Mouse (Mus musculus): ENCODE measurements around the gene Tceal7.
"Not testable (repeated sequence)": the region's sequence is repeated elsewhere in the genome, so short reads cannot be mapped to it uniquely, and the experiment has no call there.

Gene Tceal7

GRCm38 (mm10) chrX:136214729-136215677, at the start of gene Tceal7, which contains the start of gene Bex1:
Tceal7 (plus strand) TSS chrX:136214779.
Bex1 (minus strand) TSS chrX:136215513.
- not testable (repeated sequence) for DNase-seq

DNA sequence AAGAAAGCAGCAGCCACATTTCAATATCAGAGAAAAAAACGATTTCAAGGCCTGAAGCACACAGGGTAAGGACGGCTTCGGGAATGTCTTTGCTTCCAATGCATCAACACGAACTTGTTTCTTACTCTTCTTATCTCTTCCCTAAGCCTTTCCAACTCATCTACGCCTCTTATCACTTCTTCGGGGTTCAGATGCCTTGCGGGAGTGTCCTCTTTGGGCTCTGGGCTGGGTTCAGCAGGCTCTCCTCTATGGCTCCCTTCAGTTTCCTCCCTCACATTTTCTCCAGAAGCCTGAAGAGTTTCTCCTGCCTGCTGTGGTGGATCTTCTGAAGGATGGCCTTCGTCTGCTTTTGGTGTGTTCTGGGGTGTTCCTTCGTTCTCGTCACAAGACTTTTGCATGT, 44.0 kb upstream of the Tceal7 start:
- no peak for DNase-seq

DNA sequence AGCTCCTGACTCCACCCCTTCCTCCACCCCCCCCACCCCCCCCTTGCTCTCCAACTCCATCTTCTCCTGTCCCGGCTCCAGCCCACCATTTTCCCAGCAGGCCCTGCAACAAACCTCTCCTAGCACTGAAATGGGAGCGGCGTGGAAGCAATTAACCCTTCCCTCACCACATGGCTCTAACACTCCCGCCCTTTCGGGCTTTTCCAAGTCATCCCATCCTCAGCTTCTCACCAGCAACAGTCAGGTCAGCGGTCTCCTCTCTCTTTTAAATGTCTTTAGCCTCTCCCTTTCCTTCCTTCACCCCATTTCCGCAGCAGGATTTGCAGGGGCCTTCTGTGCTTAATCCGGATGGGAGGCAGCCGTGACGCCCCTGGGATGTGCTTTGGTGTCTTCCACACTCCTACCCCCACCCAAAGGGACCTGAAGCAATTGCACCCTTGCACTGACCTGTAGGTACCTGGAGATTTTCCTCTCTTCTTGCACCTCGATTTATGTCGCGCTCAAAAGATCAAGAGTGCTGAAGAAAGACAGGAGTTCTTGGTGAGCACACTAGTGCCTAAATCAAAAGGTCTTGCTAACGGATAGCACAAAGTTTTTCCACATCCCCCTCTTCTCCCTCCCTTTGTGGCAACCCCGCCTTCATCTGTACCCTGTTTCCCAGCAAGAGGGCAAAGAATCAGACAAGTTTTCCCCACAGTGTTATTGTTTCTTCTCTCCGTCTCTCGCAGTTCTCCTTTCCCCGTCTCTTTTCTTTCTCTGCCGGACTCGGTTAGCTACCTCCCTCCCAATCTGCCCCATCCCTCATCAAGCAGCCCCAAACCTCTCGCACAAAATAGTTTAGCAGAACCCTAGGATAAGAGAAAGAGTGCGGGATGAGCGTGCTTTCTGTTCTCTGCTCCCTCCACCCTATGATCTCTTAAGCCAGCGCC, 43.1 kb upstream of the Tceal7 start:
- DNase-seq, result peak; percentile 76

DNA sequence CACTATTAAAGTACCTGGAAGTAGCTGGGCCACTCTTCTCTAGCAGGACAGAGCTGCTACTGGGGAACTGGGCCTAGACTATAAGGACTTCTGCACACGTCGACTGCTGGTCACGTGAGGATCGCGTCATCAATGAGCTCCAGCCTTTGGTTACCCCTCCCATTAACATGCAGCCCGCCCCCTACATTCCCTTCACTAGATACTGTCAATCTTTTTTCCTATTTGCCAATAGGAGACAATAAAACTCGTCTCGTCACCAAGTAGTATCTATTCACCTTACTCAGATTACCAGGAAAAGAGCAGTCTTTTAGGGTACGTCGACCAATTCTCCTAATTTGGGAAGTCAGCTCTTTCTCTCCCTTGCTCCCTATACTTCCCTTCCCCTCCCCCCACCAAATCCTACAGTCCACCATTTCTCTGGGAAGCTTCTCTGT, 42.4 kb upstream of the Tceal7 start, which contains the start of gene Tceal8:
TSS of gene Tceal8 (minus strand) at position 225 of the 434 bp plus-strand sequence.
- peak; percentile 88 for DNase-seq

DNA sequence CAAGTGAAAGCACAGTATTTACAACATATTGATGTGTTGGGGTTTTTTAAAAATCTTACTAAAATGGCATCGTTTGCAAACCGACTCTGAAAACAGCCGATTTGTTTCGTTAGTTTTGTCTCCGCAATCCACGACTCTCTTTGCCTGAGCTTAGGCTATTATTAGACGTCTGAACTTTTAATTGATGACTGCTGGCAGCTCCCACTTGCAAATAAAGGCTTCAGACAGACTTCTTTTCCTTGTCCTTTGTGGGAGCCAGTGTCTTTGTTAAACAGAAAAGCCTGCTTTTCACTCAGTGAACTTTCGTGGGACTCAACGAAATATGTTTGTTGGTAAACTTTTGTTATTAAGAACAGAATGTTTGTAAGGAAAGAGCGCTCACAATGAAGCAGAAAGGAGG, 41.8 kb upstream of the Tceal7 start:
- peak; percentile 10 for DNase-seq

DNA sequence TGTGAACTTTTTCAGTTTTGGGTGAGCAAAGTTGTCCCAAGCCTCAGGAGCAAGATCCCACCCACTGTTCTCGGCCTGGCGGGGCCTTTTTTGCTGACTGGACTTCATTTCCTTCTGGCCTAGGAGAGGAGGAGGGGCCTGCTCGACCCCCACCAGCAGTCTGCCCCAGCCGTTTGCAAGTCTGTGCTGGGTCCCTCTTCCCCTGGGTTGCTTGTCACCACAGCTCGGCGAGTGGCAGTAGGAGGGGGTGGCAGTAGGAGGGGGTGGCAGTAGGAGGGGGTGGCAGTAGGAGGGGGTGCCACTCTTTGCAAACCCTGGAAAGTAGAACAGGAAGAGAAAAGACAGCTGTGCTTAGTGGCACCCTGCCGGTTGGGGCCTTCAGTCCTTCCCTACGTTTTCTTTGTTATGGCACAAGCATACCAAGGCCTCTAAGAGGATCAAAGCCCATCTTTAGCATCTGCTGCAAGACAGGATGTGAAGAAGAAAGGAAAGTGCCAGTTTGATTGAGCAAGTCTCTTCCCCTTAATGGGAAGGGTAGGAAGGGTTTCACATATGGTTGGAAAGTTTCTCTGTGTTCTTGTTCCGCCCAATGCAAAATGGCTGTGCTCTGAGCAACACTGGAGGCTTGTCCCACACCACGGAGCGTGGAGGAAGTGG, 33.6 kb upstream of the Tceal7 start:
- DNase-seq, result peak; percentile 6

- no peak for DNase-seq
These were observed 31.5 kb upstream of the Tceal7 start for GRCm38 (mm10) chrX:136183107-136183506.

DNA sequence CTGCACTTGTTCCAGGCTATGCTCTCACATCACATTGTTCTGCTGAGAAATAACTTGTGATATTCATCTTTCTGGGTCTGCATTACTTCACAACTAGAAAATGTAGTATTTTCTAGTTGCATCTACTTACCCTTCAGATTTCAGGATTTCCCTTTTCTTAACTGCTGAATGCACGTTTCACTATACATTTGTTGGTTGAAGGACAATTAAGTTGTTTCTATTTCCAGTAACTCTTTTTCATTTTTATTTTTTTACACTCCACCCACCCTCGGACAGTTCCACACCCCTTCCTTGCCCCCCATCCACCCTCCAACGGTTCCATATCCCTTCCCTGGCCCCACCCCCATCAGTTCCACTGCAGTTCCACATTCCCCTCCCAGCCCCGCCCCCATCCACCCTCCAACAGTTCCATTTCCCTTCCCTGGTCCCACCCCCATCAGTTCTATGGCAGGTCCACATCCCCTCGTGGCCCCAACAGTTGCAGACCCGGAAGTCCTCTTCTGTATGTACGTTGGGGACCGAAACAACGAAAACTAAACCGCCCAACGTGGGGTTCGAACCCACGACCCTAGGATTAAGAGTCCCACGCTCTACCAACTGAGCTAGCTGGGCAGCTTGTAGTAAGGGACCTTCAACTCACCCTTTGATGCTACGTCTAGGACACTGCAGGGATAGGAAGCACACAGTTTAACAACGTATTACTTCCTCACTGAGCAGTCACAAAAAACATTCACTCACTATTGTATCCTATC, 19.2 kb upstream of the Tceal7 start:
- DNase-seq, result no peak

- DNase-seq, result peak; percentile 38
These were observed 17.7 kb upstream of the Tceal7 start for GRCm38 (mm10) chrX:136196873-136197272.

- DNase-seq, result no peak
These were observed 11.3 kb upstream of the Tceal7 start for GRCm38 (mm10) chrX:136203257-136203656.

- peak; percentile 11 for DNase-seq
These were observed 10.9 kb upstream of the Tceal7 start, which contains the start of gene Tceal5 for GRCm38 (mm10) chrX:136203664-136204066. Tceal5 (minus strand) TSS chrX:136203876.

- DNase-seq, result no peak
These were observed 10.2 kb upstream of the Tceal7 start for GRCm38 (mm10) chrX:136204406-136204805.

DNA sequence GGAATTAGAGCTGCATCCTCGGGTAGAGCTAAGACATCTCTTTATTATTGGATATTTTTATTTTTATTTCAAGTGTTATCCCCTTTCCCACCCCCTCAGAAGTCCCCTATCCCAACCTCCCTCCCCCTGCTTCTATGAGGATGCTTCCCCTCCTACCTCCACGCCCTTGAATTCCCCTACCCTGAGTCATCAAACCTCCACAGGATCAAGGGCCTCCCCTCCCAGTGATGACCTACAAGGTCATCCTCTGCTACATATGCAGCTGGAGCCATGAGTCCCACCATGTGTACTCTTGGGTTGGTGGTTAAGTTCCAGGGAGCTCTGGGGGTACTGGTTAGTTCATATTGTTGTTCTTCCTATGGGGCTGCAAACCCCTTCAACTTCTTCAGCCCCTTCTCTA, 1.2 kb upstream of the Tceal7 start:
- DNase-seq, result no peak

DNA sequence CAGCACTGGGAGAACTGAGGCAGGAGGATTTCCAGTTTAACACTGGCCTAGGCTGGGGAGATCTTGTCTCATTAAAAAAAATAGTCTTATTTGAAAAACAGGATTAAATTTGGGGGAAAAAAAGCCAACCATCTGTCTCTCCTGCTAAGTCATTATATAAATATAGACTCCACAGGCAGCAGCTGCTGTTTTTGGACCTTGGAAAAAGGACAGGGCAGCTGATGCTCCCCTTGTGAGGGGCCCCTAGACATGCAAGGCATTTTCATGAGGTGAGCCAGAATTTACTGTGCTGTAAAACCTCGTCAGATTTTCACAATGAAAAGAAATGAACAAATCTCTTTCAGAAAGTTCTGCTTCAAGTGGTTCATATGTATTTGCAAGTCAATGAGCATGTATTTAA, 1.7 kb downstream of the Tceal7 start:
- DNase-seq, result no peak

GRCm38 (mm10) chrX:136223714-136224113, 9.1 kb downstream of the Tceal7 start:
- no peak for DNase-seq

DNA sequence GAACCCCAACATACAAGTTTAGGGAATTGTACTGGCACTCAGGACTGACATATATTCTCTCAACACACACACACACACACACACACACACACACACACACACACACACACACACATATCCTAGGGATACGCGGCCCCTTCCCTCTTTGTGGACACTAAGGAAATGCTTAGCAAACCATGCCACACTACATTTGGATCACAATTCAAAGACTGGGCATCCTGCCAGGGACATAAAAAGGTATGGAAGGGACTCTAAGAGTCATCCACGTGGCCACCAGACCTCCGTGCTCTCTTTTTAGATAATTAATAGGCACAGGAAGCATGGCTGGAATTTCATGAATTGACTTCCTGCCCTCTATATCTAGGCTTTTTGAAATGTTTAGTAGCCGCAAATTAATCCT, 13.2 kb downstream of the Tceal7 start:
- peak; percentile 49 for DNase-seq

GRCm38 (mm10) chrX:136238118-136238517, 23.5 kb downstream of the Tceal7 start:
- peak; percentile 66 for DNase-seq

DNA sequence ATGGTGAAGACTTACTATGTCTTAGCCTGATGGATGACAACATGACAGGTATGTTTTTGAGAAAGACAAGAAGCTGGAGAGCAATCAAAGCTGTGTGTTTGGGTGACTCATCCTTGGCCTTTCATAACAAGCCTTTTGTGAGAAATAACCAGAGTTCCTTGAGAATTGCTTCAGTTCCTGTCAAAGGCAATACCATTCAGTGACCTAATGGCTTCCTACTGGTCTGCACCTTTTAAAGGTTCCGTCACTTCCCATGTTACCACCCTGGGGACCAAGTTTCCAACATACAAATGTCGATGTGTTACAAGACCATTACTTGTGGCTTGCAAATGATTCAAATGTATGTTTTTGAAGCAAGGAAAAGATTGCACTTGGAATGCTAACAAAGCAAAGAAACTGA, 28.6 kb downstream of the Tceal7 start:
- no peak for DNase-seq

DNA sequence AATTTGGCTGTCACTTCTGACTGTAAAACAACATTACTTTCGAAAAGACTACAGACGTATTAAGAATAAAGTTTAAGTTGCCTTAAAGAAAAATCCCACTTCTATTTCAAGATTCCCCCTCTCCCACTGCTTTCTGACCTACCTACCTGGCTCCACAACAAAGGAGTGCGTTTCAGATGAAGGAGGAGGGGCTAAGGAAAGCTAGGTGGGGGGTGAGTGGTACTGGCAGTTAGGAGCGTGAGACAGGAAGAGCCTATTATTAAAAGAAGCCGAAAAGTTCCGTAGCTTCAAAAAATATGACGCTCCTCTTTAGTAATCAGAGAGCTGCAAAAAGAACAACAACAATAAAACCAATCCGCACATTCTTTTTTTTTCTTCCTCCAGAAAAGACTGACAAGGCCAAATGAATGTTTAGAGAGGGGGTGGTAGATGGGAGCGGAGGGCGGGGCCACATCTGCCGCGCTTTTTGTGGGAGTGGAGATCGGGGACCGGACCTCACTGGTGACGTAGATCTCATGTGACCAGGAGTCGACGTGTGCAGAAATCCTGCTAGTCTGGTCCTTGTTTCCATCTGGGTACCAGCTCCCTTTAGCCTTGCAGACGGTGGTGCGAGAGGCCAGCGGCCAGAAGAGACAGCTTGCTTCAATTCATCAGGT, 30.1 kb downstream of the Tceal7 start, which contains the start of gene Tceal9:
TSS of gene Tceal9 (plus strand) at position 506 of the 656 bp plus-strand sequence.
- DNase-seq, result peak; percentile 88

- DNase-seq, result peak; percentile 58
These were observed 31.0 kb downstream of the Tceal7 start for GRCm38 (mm10) chrX:136245521-136246071.

GRCm38 (mm10) chrX:136248811-136249210, 34.2 kb downstream of the Tceal7 start:
- no peak for DNase-seq

Data from kidney, postnatal 10 days (tissue).